Mouse (Mus musculus): ENCODE data around the gene Sema6c.
"Not testable (repeated sequence)": the region's sequence is repeated elsewhere in the genome, so short reads cannot be mapped to it uniquely, and the experiment has no call there.

Sema6c gene

DNA sequence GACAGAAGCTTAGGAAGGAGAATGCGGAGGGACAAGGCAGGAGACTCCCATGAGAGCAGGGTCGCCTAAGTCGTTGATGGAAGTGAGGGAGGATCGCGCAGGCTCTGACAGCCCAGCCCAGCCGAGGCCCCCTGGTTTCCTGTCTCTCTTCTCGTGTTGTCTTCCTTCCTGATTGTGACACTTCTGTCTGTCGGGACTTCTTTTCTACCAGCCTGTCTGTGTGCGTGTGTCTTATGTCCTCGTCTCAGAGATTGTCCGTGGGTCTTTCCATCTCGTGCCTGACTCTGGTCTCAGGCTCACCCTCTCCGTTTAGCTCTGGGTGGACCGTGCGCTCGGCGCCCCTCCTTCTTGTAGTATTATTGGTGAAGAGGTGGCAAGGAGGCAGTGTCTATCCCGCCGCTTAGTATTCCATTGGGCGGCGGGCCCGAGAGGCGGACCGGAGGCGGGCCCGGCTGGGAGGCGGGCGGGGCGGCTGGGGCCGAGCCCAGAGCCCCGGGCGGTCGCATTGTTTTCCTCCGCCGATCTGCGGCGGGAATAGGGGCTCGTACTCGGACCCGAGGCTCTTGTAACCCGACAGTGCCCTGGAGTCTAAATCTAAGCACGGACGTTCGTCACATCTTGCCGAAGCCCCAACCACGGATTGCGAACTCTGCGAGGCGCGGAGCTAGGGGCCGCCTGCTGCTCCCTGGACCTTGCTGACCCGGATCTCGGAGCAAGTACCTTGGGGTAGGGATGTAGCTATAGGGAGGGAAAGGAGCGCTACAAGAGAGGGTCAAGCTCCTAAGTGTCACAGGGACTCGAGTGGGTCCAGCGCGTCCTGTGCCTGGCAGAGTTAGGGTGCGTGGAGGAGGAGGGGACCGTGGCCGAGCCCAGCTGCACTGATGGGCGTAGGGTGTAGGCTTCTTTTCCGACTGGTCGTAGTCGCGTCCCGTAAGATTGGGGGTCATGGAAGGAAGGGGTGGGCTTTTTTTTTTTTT, at the start of gene Sema6c:
Gene Sema6c (plus strand): TSS at position 471 of the 977 bp plus-strand sequence.
- DNase-seq (ENCODE audit: low spot score), result peak; percentile 88

DNA sequence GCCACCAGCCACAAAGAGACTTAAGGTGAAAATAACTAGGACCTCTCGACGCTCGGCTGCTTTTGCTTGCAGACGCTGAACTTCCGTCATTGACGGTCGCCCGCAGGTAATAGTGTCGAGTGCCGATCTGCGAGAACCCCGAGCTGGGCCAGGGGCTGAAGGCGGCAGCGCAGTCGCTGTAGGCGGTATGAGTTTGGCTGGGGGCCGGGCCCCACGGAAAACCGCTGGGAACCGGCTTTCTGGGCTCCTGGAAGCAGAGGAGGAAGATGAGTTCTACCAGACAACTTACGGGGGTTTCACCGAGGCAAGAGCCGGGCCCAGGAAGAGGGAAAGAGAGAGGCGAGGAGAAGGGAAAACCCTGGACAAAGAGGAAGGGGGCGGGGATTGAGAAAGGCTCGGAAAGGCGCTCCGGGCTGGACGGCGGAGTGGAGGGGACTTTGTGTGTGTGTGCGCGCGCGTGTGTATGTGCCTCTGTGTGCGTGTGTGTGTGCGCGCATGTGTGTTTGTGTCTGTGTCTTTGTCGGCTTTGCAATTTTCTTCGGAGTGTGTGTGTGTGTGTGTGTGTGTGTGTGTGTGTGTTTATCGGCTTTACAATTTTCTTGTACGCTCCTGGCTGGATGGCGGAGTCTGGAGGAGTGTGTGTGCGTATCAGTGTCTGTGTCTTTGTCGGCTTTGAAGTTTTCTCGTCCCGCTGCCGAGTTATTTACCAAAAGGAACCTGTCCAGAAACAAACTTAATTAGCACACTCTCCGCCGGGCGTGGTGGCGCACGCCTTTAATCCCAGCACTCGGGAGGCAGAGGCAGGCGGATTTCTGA, 49.1 kb upstream of the Sema6c start, which contains the start of gene Vps72:
Gene Vps72 (plus strand): TSS at position 112 of the 816 bp plus-strand sequence.
- DNase-seq (ENCODE audit: low spot score), result peak; percentile 85

DNA sequence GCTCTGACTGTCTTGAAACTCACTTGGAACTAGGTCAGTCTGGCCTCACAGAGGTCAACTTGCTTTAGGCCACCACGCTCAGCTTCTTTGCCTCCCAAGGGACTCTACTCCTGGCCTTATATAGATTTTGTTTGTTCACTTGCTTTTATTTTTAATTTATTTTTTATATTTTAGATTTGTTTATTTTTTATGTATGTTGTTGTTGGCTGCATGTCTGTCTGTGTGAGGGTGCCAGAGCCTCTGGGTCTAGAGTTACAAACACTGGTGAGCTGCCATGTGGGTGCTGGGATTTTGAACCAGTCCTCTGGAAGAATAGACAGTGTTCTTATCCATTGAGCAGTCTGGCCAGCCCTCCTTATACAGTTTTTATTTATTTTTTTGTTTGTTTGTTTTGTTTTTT, 47.5 kb upstream of the Sema6c start:
- DNase-seq (ENCODE audit: low spot score), result no peak

DNA sequence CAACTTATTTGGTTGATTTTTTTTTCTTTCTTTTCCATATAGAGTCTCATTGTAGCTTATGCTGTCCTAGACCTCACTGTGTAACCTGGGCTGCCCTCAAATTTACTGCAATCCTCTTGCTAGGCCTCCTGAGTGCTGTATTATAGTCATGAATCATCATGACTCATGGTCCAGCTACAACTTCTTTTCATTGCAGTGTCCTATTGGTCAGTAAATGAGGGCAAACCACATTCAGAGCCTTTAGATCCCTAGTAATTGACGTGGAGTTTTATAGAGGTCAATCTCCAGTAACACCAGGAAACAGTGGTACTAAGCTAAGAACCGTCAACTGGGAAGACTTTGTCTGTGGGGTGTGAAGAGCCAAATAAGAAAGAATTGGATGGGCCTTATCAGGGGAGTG, 42.5 kb upstream of the Sema6c start:
- no peak for DNase-seq (ENCODE audit: low spot score)

DNA sequence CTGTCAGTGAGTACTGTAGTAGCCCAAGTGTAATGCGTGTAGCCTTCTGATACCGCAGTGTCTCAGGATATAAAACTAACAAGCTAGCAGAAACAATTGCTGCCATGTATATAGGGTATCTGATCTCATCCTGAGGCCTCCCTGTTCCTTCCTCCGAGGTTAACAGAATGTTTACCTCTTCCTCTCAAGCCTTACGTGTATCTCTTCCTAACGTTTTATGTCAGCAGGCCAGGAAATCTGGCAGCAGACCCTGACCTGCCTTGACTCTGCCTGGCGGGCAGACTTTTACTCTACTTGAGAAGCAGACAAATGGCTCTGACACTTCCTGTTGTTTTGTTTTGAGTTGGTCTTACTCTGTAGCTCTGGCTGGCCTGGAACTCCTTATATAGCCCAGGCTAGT, 38.7 kb upstream of the Sema6c start:
- no peak for DNase-seq (ENCODE audit: low spot score)

DNA sequence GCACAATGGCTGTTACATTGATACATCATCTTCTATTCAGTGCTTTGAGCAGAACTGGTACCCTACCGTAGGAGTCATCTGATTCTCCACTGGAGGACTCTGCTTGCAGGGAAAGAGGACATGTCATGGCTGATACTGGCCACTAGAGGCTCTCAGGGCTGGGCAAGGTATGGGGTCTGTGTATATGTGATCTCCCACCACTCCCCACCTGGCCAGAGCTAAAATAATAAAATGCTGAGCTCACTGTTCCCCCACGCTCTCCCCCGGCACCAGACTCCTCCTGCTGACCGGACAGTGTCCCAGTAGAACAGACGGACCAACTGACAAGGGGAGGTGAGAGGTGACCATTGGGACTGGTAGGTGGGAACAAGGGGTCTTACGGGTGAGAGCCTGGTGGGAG, 36.0 kb upstream of the Sema6c start, which contains the start of gene Tmod4:
Gene Tmod4 (plus strand): TSS at position 231 of the 400 bp plus-strand sequence.
- DNase-seq (ENCODE audit: low spot score), result no peak

DNA sequence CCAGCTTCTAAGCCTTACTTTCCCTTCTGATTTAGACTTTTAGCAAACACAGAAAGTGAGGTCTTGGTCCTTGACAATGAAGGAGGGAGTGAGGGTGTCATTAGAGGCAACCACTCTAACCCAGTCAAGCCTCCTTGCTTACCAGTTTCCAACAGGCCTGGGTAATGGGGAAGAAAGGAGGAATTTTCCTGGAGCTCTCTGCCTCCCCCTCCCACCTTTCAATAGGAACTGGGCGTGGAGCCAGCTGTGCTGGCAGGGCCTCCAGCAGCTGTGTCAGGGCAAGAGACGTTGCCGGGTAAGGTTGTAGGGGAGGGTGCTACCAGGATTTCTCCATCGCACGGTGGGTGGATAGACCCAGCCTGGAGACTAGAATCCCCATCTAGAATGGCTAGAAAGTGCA, 35.3 kb upstream of the Sema6c start:
- DNase-seq (ENCODE audit: low spot score), result no peak

DNA sequence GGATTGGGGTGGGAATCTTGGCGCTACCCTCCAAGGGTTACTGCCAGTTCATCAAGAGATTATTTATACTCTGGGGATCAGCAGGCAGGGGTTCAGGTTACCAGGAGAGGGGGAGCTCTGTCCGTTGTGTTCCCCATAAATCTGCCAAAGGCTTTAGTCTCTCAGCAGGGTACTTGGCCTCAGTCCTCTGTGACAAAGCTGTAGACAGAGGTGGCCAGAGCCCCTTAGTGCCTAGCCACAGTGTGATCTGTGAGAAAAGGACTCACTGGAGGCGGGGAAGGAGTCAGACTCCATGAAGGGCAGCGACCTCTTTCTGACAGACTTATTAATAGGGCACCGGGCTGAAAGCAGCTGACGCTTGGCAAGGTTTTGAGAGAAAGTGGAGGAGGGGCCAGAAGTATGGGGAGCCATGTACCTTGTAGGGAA, 31.0 kb upstream of the Sema6c start:
- no peak for DNase-seq (ENCODE audit: low spot score)

GRCm38 (mm10) chr3:95130081-95130480, 30.2 kb upstream of the Sema6c start:
- DNase-seq (ENCODE audit: low spot score), result no peak

DNA sequence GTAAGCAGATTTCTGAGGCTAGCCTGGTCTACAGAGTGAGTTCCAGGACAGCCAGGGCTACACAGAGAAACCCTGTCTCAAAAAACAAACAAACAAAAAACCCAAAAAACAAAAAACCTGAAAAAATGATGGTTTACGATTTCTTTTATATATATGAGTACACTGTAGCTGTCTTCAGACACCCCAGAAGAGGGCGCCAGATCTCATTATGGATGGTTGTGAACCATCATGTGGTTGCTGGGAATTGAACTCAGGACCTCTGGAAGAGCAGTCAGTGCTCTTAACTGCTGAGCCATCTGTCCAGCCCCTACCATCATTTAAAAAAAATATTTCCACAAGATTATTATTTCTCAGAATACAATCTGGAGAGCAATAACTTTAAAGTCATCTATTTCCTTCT, 27.9 kb upstream of the Sema6c start:
- DNase-seq (ENCODE audit: low spot score), result not testable (repeated sequence)

- DNase-seq (ENCODE audit: low spot score), result no peak
These were observed 27.1 kb upstream of the Sema6c start for GRCm38 (mm10) chr3:95133176-95133575.

GRCm38 (mm10) chr3:95133680-95134101, 26.6 kb upstream of the Sema6c start, which contains the start of the genes Scnm1 and Lysmd1:
Gene Scnm1 (minus strand): TSS chr3:95134011.
Gene Lysmd1 (plus strand): TSS chr3:95134088.
- DNase-seq (ENCODE audit: low spot score), result peak; percentile 89

GRCm38 (mm10) chr3:95134133-95134532, 26.1 kb upstream of the Sema6c start:
- not testable (repeated sequence) for DNase-seq (ENCODE audit: low spot score)

- DNase-seq (ENCODE audit: low spot score), result peak; percentile 72
These were observed 25.2 kb upstream of the Sema6c start for GRCm38 (mm10) chr3:95135023-95135422.

GRCm38 (mm10) chr3:95135433-95136052, 24.7 kb upstream of the Sema6c start:
- no peak for DNase-seq (ENCODE audit: low spot score)

- DNase-seq (ENCODE audit: low spot score), result no peak
These were observed 23.9 kb upstream of the Sema6c start for GRCm38 (mm10) chr3:95136336-95136735.

- DNase-seq (ENCODE audit: low spot score), result no peak
These were observed 20.5 kb upstream of the Sema6c start for GRCm38 (mm10) chr3:95139586-95140288.

- no peak for DNase-seq (ENCODE audit: low spot score)
These were observed 20.0 kb upstream of the Sema6c start for GRCm38 (mm10) chr3:95140289-95140595.

DNA sequence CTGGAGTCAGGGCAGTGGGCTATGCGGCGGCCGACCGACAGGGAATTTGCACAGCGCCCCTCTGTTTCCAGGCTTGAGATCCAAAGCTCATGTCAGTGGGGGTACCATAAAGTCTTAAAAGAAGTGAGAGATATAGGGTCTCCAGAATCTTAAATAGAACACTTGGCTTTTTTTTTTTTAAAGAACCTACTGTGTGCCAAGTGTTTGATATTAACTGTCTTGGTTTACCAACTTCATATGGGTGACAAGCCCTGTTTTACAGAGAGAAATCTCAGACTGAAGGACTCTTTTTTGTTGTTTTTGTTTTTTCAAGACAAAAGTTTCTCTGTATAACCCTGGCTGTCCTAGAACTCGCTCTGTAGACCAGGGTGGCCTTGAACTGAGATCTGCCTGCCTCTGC, 19.5 kb upstream of the Sema6c start:
- DNase-seq (ENCODE audit: low spot score), result no peak

GRCm38 (mm10) chr3:95141474-95141873, 18.8 kb upstream of the Sema6c start:
- no peak for DNase-seq (ENCODE audit: low spot score)

DNA sequence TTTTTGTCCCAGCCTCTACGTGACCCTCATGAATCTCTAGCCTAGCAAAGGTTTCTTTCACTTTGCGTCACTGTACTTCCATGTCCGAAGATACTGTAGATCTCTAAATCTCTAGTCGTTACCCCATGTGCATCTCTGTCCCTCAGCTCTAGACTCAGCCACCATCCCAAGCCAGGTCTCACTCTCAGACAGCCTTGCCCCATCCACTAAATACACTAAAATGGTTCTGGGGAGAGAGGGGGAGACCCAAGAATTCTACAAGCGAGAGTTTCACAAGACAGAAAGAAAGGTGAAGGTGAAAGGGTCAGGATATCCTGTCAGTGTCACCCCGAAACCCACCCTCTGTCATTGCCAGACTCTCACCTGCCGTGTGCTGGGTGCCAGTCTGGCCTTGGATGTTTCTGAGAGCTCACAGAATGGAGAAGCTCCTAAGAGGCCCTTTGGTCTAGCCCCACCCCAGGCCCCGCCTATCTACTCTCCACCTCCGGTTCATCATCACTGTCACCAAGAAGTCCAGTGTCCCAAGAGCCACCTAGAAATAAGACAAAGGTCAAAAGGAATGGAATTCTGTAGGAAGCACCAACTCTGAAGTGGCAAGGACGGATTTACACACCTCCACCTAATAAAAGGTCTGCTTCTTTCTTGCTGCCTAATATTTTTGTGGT, 18.2 kb upstream of the Sema6c start, which contains the start of gene Tnfaip8l2:
Gene Tnfaip8l2 (minus strand): TSS at position 409 of the 665 bp plus-strand sequence.
- no peak for DNase-seq (ENCODE audit: low spot score)

Data from ovary, adult 18-20 months (tissue).